Mouse (Mus musculus) inflammation-experienced regulatory T-cells (primary cell): ENCODE results near the gene Flg. TPM values are rescaled to one million over a fixed set of nuclear protein-coding genes. Genes with fewer than 3 reads are reported as not detected.

Experiments used
- polyA plus RNA-seq, 2 experiments: library from polyadenylated mRNA; unstranded; fragments of 100-300 nt; shearing (Covaris generic); gene quantifications; one replicate each; pipeline ENCODE4 v1.2.1; 2017

The Flg gene
- 1 to 10 TPM in 1 of 2 experiments, not detected in 1; 2.0 TPM for polyA plus RNA-seq

DNA sequence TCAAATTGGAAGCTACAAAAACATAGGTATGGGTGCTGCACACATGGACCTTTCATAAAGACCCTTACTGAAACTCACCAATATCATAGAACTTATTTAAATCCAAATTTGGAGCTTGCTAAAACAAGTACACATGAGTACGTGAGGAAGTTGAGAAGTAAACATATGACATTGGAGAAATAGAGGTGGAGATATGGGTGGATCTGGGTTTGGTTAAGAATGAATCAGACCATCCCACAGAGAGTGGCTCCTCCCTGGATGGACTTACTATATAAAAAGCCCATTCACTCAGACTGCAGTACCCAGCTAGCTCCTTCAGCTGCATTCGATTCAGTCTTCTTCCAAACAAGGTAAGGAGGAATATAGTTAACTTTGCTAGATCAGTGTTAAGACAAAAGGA, at the start of gene Flg:
Gene Flg, plus strand, starts transcription at position 301 of the 400 bp plus-strand sequence.

DNA sequence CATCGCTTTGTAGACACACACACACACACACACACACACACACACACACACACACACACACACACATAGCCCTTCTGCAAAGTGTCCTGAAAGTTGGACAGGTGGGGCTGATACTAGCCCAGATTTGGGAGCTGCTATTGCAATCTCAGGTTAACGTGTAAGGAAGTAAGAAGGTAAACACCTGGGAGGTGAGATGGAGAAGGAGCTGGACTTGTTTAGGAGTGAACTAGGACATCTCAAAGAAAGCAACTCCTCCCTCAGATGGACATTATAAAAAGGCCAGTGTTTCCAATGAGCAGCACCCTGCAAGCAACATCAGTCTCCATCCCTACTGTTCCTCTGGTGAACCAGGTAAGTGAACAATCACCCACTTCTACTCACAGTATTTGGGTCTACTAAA, 46.1 kb downstream of the Flg start, which contains the start of gene Hrnr:
Gene Hrnr, plus strand, starts transcription at position 301 of the 400 bp plus-strand sequence.

Other genes starting within 250 kb of the Flg start
- 1 to 10 TPM in 1 of 2 experiments, not detected in 1; 1.4 TPM for gene Gm4858, start 204.7 kb upstream of the Flg start, polyA plus RNA-seq
- not detected for gene Crnn, start 128.7 kb upstream of the Flg start, polyA plus RNA-seq
- gene Flg2, start 76.2 kb upstream of the Flg start, polyA plus RNA-seq: under 1 TPM in 1 of 2 experiments, not detected in 1; 0.10 TPM
- not detected for gene Hrnr, start 46.2 kb downstream of the Flg start, polyA plus RNA-seq
- gene Rptn, start 120.2 kb downstream of the Flg start, polyA plus RNA-seq: under 1 TPM; 0.12 to 0.94 TPM
- 1 to 10 TPM in 1 of 2 experiments, not detected in 1; 1.4 TPM for gene Tchh, start 168.8 kb downstream of the Flg start, polyA plus RNA-seq
- gene Tchhl1, start 195.2 kb downstream of the Flg start, polyA plus RNA-seq: under 1 TPM in 1 of 2 experiments, not detected in 1; 0.13 TPM
- 100 to 1,000 TPM; 776 to 816 TPM for gene S100a11, start 247.0 kb downstream of the Flg start, polyA plus RNA-seq